Mouse (Mus musculus) E14TG2a.4 (cell line): Measurements from ENCODE around the gene Slc24a4.
A peak's percentile ranks its signal among the peaks of the same experiment; 100 is the strongest.

Experiments used
- H3K27me3 ChIP-seq: 2 replicates; pipeline ENCODE4 v1.6.1; 2014; ENCODE audit warnings: low read length, control low read depth; ENCODE audit not compliant: insufficient read depth
- H3K36me3 ChIP-seq: 2 replicates; pipeline ENCODE4 v1.6.1; 2014; ENCODE audit warnings: low read length, control low read depth; ENCODE audit not compliant: insufficient read depth
- H3K4me1 ChIP-seq: replicated peaks from 2 replicates; pipeline ENCODE4 v1.6.1; 2014; ENCODE audit warnings: low read depth, low read length, control low read depth
- H3K4me3 ChIP-seq: replicated peaks from 2 replicates; pipeline ENCODE4 v1.5.1; 2014; ENCODE audit warnings: mild to moderate bottlenecking, low read length
- H3K9me3 ChIP-seq: 2 replicates; pipeline ENCODE4 v1.6.1; 2014; ENCODE audit warnings: low read length, control low read depth
- CTCF ChIP-seq: conservative IDR thresholded peaks from 2 replicates; pipeline ENCODE4 v1.5.1; 2014; ENCODE audit warnings: low read length
- NANOG ChIP-seq: IDR thresholded peaks from 2 replicates; pipeline ENCODE4 v1.6.1; 2014; ENCODE audit warnings: borderline replicate concordance, low read length, mixed read lengths
- POU5F1 ChIP-seq: IDR thresholded peaks from 2 replicates; pipeline ENCODE4 v1.6.1; 2014; ENCODE audit warnings: low read length, borderline replicate concordance

The Slc24a4 gene

GRCm38 (mm10) chr12:102128081-102128790, at the start of gene Slc24a4:
Gene Slc24a4 (plus strand): TSS chr12:102128733.
- Histone ChIP-seq H3K36me3 (no peaks in the 10 kb centered on the region), H3K27me3 (peaks cover 69% of the 10 kb centered on the region), H3K9me3 (no peaks in the 10 kb centered on the region; the same call in 1 of the 2 replicates), H3K4me1 (peaks cover 17% of the 10 kb centered on the region), H3K4me3 (peak within 1 kb of the TSS; percentile 79)
- TF ChIP-seq CTCF (no peak), NANOG (no peak), POU5F1 (no peak)

- no peaks in the 10 kb centered on the region for H3K9me3 ChIP-seq
- TF ChIP-seq CTCF (no peak), NANOG (no peak), POU5F1 (no peak)
- H3K4me1 ChIP-seq = no peaks in the 10 kb centered on the region
- H3K36me3 ChIP-seq = no peaks in the 10 kb centered on the region
- no peaks in the 10 kb centered on the region; the same call in 1 of the 2 replicates for H3K27me3 ChIP-seq
- H3K4me3 ChIP-seq = no peak overlapping the region
Measured at GRCm38 (mm10) chr12:102082648-102083425, 45.7 kb upstream of the Slc24a4 start.

DNA sequence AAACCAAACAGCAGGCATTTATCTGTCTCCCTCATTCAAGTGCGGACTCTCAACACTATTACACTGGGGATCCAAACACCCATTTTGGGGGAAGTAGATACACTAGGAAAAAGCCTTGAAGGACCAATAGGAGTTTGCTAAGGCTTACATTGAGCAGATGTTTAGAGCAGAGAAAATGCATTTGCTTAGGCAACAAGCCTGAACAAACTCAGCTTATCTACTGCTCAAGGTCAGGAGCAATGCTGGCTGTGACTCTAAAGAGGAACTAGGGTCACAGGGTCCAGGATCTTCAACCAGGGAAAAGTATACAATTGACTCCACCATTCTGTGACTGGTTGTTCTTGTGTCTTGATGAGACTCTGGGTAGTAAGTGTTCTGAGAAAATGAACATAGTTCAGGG, 38.0 kb upstream of the Slc24a4 start:
- Histone ChIP-seq H3K9me3 (no peaks in the 10 kb centered on the region), H3K36me3 (no peaks in the 10 kb centered on the region), H3K4me1 (peaks cover 5% of the 10 kb centered on the region; the same call in 1 of the 2 replicates), H3K4me3 (no peak overlapping the region), H3K27me3 (no peaks in the 10 kb centered on the region)
- no peak for TF ChIP-seq CTCF
- no peak for TF ChIP-seq POU5F1
- no peak for TF ChIP-seq NANOG

GRCm38 (mm10) chr12:102092342-102093094, 36.0 kb upstream of the Slc24a4 start:
- Histone ChIP-seq H3K4me3 (no peak overlapping the region), H3K4me1 (peaks cover 5% of the 10 kb centered on the region; the same call in 1 of the 2 replicates)

GRCm38 (mm10) chr12:102105990-102106389, 22.5 kb upstream of the Slc24a4 start:
- Histone ChIP-seq H3K27me3 (no peaks in the 10 kb centered on the region), H3K4me3 (no peak overlapping the region), H3K9me3 (no peaks in the 10 kb centered on the region), H3K4me1 (peaks cover 3% of the 10 kb centered on the region; the same call in 1 of the 2 replicates), H3K36me3 (no peaks in the 10 kb centered on the region)
- no peak for TF ChIP-seq CTCF
- TF ChIP-seq POU5F1 = no peak
- TF ChIP-seq NANOG = no peak

More at GRCm38 (mm10) chr12:102092342-102093094, 36.0 kb upstream of the Slc24a4 start:
- TF ChIP-seq NANOG (no peak), POU5F1 (no peak), CTCF (no peak)
- no peaks in the 10 kb centered on the region for H3K36me3 ChIP-seq
- H3K27me3 ChIP-seq = no peaks in the 10 kb centered on the region
- H3K9me3 ChIP-seq = no peaks in the 10 kb centered on the region

- TF ChIP-seq NANOG (no peak), POU5F1 (no peak), CTCF (no peak)
- H3K27me3 ChIP-seq = no peaks in the 10 kb centered on the region
Measured at GRCm38 (mm10) chr12:102108851-102109250, 19.7 kb upstream of the Slc24a4 start.

GRCm38 (mm10) chr12:102112491-102112890, 16.0 kb upstream of the Slc24a4 start:
- TF ChIP-seq NANOG (no peak), CTCF (no peak), POU5F1 (no peak)
- no peaks in the 10 kb centered on the region for H3K36me3 ChIP-seq
- H3K4me1 ChIP-seq = no peaks in the 10 kb centered on the region
- no peak overlapping the region for H3K4me3 ChIP-seq
- no peaks in the 10 kb centered on the region for H3K9me3 ChIP-seq
- H3K27me3 ChIP-seq = no peaks in the 10 kb centered on the region

More at GRCm38 (mm10) chr12:102108851-102109250, 19.7 kb upstream of the Slc24a4 start:
- H3K36me3 ChIP-seq = no peaks in the 10 kb centered on the region
- H3K9me3 ChIP-seq = no peaks in the 10 kb centered on the region
- no peak overlapping the region for H3K4me3 ChIP-seq
- H3K4me1 ChIP-seq = peaks cover 3% of the 10 kb centered on the region; the same call in 1 of the 2 replicates

DNA sequence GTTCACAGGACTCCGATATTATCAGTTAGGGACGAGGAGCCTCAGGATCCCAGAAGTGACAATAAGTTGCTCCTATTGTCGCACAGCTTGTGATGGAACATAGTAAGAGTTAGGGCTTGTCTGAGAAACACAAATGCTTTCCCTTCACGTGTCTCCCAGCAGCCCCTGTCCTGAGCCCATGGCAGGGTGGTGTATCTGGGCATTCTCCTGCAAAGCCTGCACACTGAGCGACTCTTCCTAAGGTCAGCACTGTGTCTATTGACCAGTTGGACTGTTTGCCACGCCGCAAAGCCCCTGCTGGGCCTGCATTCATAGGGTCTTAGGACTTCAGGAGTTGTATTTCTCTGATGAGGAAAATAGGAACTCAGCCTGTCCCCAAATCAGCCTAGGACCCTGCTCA, 15.6 kb upstream of the Slc24a4 start:
- Histone ChIP-seq H3K9me3 (no peaks in the 10 kb centered on the region), H3K4me3 (no peak overlapping the region), H3K36me3 (no peaks in the 10 kb centered on the region), H3K27me3 (no peaks in the 10 kb centered on the region), H3K4me1 (no peaks in the 10 kb centered on the region)
- TF ChIP-seq POU5F1 (no peak), CTCF (no peak), NANOG (no peak)
